Mouse (Mus musculus) liver, embryonic 14.5 days (tissue): ENCODE measurements around the gene Bcl2.

ENCODE experiments used
- CTCF ChIP-seq: IDR thresholded peaks from 2 replicates; pipeline ENCODE4 v1.5.1; 2016; ENCODE audit warnings: antibody characterized with exemption, low read depth, control low read depth
- EP300 ChIP-seq: IDR thresholded peaks from 2 replicates; pipeline ENCODE4 v1.6.1; 2016; ENCODE audit warnings: antibody characterized with exemption, low read depth

DNA sequence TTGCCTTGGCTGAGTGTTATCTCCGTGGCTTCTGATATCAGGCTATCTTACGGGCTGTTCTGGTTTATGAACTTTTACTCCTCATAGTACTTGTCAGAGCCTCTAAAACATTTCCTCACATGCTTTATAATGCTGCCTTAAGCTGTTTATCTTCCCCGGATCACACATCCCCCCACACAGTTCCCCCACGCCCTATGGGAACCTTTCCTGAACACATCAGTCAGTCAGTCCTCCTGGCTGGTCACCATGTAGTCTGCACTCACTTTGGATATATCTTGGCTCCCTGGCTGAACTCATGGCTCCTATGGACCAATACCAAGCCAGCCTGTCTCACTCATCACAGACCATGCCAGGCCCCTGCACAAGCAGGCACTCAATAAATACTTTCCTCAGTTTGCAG, 42.6 kb upstream of the Bcl2 start:
- TF ChIP-seq CTCF = no peak
- no peak for TF ChIP-seq EP300
